Mouse (Mus musculus) limb, embryonic 11.5 days (tissue): Measurements from ENCODE around the gene Pole2. TPM values are rescaled to one million over a fixed set of nuclear protein-coding genes. Genes with fewer than 3 reads are reported as not detected.
"Not testable (repeated sequence)": the region's sequence is repeated elsewhere in the genome, so short reads cannot be mapped to it uniquely, and the experiment has no call there.

Experiments used
- ATAC-seq: fragments of 200-750 bp; cut with Nextera tagmentation; 2 replicates; pipeline ENCODE4 v1.8.0; 2017; ENCODE audit warnings: low read depth; ENCODE audit not compliant: insufficient number of reproducible peaks, low FRiP score, low TSS enrichment
- DNase-seq: peaks from one replicate; pipeline ENCODE4 v3.0.0-alpha.2; 2015; ENCODE audit warnings: low spot score
- H3K27ac ChIP-seq: fragments of 300-500 bp; sonication (generic); replicated peaks from 2 replicates; pipeline ENCODE4 v1.5.1; 2014; ENCODE audit warnings: low read depth, mild to moderate bottlenecking, low read length
- H3K27me3 ChIP-seq: fragments of 300-500 bp; sonication (generic); 2 replicates; pipeline ENCODE4 v1.6.1; 2014; ENCODE audit warnings: mild to moderate bottlenecking, low read length, mixed read lengths; ENCODE audit not compliant: control insufficient read depth, insufficient read depth
- H3K36me3 ChIP-seq: fragments of 300-500 bp; sonication (generic); 2 replicates; pipeline ENCODE4 v1.6.1; 2014; ENCODE audit warnings: mild to moderate bottlenecking, low read length, moderate library complexity, mixed read lengths; ENCODE audit not compliant: control insufficient read depth, insufficient read depth
- H3K4me1 ChIP-seq: fragments of 300-500 bp; sonication (generic); 2 replicates; pipeline ENCODE4 v1.6.1; 2014; ENCODE audit warnings: low read length, mixed read lengths; ENCODE audit not compliant: control insufficient read depth, insufficient read depth
- H3K4me2 ChIP-seq: fragments of 300-500 bp; sonication (generic); 2 replicates; pipeline ENCODE4 v1.6.1; 2014; ENCODE audit warnings: low read depth, mild to moderate bottlenecking, moderate library complexity; ENCODE audit not compliant: severe bottlenecking
- H3K4me3 ChIP-seq: fragments of 300-500 bp; sonication (generic); 2 replicates; pipeline ENCODE4 v1.5.1; 2014; ENCODE audit warnings: low read depth, low read length
- H3K9ac ChIP-seq: fragments of 300-500 bp; sonication (generic); 2 replicates; pipeline ENCODE4 v1.6.1; 2014; ENCODE audit warnings: mild to moderate bottlenecking, low read length
- H3K9me3 ChIP-seq: fragments of 300-500 bp; sonication (generic); 2 replicates; pipeline ENCODE4 v1.6.1; 2016; ENCODE audit warnings: low read length; ENCODE audit not compliant: control insufficient read depth
- WGBS: fragments of 180-500 bp; shearing (Covaris S2); extraction: QIAGEN DNeasy Blood & Tissue Kit; methylation state at CpG from one replicate; pipeline ENCODE4 v1.1.7; 2014; 5-methylcytosine and 5-hydroxymethylcytosine counted together
- polyA plus RNA-seq: library from polyadenylated mRNA; unstranded; fragments of >200 nt; fragmentation: Nextera tagmentation; extraction: Ambion mirVana; gene quantifications from 2 replicates; pipeline ENCODE4 v1.2.1, GENCODE M21; 2014

The Pole2 gene
- polyA plus RNA-seq, 1 experiment from 2014 or later, result 32.7 TPM

DNA sequence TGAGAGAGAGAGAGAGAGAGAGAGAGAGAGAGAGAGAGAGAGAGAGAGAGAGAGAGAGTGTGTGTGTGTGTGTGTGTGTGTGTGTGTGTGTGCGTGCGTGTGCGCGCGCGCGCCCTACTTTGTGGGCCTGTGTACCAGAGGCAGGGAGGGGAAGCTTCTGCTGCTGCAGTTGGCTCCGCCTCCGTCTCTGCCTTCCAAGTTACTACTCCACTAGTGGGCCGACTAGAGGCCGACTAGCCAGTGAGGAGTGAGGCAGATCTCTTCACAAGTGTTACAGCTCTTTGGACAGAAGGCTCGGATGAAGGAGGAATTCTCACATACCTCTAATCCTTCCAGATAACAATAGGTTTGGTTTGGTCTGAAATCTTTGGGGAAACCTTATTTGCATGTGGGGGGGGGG lies 48.6 kb downstream of the Pole2 start:
- Histone ChIP-seq H3K36me3 (0 out of 2 replicates have a peak, but pooled peaks cover 3% of the 10 kb centered on the region), H3K9ac (no peak overlapping the region), H3K9me3 (no peaks in the 10 kb centered on the region), H3K4me2 (no peak overlapping the region), H3K4me3 (no peak overlapping the region), H3K27ac (no peak overlapping the region), H3K27me3 (no peaks in the 10 kb centered on the region), H3K4me1 (no peaks in the 10 kb centered on the region)
- WGBS, result 71% methylated on average over 12 of the region's 12 CpGs
- DNase-seq (no peak), ATAC-seq (no peak)

DNA sequence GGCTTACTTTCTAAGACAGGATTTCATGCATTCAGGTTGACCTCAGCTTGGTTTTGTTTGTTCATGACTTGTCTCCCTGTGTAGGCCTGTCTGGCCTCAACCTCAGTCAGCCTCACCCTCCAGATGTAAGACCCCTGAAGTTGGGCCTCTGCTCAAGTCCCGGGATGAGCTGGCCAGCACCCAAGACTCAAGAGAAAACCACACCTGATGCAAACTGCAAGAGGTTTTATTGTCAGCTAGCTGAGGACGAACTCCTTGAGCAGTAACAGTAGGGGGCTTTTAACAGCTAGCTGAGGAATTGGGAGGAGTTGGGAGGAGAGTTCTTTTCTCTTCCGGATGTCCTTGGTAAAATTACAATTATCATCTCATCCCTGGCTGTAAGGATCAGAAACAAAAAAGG lies 50.5 kb downstream of the Pole2 start:
- DNase-seq, result no peak
- no peaks in the 10 kb centered on the region for H3K27me3 ChIP-seq
- no peak for ATAC-seq
- 78% methylated on average over 3 of the region's 3 CpGs for WGBS
- no peak overlapping the region for H3K9ac ChIP-seq
- no peak overlapping the region for H3K4me2 ChIP-seq
- H3K36me3 ChIP-seq, result 0 out of 2 replicates have a peak, but pooled peaks cover 3% of the 10 kb centered on the region
- no peaks in the 10 kb centered on the region for H3K4me1 ChIP-seq
- H3K27ac ChIP-seq, result no peak overlapping the region
- no peaks in the 10 kb centered on the region for H3K9me3 ChIP-seq
- H3K4me3 ChIP-seq, result no peak overlapping the region

DNA sequence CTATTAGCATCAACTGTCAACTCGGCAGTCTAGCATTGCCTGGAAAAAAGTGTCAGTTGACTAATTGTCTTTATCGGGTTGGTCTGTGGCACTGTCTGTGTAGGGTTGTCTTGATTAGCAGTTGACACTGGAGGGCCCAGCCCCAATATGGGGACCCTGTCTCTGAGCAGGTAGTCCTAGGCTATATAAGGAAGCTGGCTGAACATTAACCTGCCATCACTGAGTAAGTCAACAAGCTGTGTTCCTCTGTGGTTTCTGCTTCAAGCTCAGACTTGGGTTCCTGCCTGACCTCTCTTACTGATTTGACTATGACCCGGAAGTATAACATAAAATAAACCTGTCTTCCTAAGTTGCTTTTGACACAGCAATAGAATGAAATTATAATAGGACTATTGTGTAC lies 52.0 kb downstream of the Pole2 start:
- H3K4me1 ChIP-seq, result no peaks in the 10 kb centered on the region
- no peak overlapping the region for H3K27ac ChIP-seq
- H3K27me3 ChIP-seq, result no peaks in the 10 kb centered on the region
- no peak overlapping the region for H3K4me3 ChIP-seq
- WGBS, result 91% methylated on average over 3 of the region's 3 CpGs
- no peak overlapping the region for H3K9ac ChIP-seq
- ATAC-seq (no peak), DNase-seq (no peak)
- H3K9me3 ChIP-seq, result no peaks in the 10 kb centered on the region
- H3K4me2 ChIP-seq, result no peak overlapping the region
- H3K36me3 ChIP-seq, result 0 out of 2 replicates have a peak, but pooled peaks cover 3% of the 10 kb centered on the region

DNA sequence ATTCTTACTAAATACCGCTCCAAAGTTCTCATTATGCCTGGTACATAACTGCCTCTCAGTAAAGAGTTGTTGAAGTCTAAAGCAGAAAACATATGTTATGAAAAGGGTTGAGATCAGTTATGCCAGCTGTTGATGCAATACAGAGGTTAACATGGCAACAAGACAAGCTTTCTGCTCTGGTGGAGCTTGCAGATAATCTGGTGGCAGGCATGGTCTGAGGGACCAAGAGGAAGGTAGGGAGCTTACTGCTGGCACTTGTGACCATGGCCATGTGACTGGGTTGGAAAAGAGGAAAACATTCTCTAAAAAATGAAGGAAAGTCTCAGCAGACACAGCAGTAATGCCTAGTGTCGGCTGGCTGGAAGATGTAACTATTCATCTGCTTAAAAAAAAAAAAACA lies 56.7 kb downstream of the Pole2 start:
- Histone ChIP-seq H3K4me3 (no peak overlapping the region), H3K36me3 (0 out of 2 replicates have a peak, but pooled peaks cover 2% of the 10 kb centered on the region), H3K27me3 (no peaks in the 10 kb centered on the region), H3K9me3 (no peaks in the 10 kb centered on the region), H3K4me2 (no peak overlapping the region), H3K9ac (no peak overlapping the region), H3K27ac (no peak overlapping the region), H3K4me1 (no peaks in the 10 kb centered on the region)
- ATAC-seq (no peak), DNase-seq (no peak)
- 94% methylated on average over 2 of the region's 2 CpGs for WGBS

DNA sequence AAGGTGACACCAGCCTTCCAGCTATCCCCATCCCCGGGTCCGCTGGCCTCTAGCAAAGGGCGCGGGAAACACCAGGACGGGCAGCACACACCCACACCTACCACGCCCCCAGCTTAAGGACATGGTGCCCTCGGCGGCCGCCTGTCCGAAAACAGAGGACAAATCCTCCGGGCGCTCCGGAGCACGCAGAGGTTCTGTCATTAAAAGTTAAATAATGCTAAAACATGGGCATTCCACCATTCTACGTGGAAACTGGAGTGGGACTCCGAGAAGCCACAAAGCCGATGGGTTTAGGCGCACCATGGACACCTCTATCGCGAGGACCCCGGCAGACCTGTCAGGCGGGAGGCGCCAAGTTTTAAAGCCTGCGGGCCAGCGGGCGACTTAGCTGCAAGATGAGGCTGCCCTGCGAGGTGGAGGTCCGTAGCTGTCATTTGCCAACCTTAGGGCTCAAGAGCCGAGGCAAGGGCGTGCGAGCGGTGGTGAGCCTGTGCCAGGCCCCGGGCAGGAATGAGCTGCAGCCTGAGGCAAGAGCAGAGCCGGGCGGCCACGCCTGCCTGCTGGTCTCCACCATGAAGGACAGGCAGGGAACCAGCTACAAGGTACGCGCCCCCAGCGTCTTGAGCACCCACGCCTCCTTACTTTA lies 59.4 kb downstream of the Pole2 start, which contains the start of gene Lrr1:
Gene Lrr1 (plus strand): TSS at position 354 of the 646 bp plus-strand sequence.
- Histone ChIP-seq H3K9me3 (no peaks in the 10 kb centered on the region), H3K4me1 (no peaks in the 10 kb centered on the region), H3K36me3 (no peaks in the 10 kb centered on the region), H3K4me3 (peak within 1 kb of the TSS; percentile 86), H3K27ac (peak within 1 kb of the TSS; percentile 49; the same call in 1 of the 2 replicates), H3K9ac (peak within 1 kb of the TSS; percentile 68), H3K27me3 (no peaks in the 10 kb centered on the region), H3K4me2 (peak within 1 kb of the TSS; percentile 90)
- ATAC-seq, result peak; percentile 94
- DNase-seq, result peak; percentile 90
- under 1% methylated on average over 40 of the region's 40 CpGs for WGBS

DNA sequence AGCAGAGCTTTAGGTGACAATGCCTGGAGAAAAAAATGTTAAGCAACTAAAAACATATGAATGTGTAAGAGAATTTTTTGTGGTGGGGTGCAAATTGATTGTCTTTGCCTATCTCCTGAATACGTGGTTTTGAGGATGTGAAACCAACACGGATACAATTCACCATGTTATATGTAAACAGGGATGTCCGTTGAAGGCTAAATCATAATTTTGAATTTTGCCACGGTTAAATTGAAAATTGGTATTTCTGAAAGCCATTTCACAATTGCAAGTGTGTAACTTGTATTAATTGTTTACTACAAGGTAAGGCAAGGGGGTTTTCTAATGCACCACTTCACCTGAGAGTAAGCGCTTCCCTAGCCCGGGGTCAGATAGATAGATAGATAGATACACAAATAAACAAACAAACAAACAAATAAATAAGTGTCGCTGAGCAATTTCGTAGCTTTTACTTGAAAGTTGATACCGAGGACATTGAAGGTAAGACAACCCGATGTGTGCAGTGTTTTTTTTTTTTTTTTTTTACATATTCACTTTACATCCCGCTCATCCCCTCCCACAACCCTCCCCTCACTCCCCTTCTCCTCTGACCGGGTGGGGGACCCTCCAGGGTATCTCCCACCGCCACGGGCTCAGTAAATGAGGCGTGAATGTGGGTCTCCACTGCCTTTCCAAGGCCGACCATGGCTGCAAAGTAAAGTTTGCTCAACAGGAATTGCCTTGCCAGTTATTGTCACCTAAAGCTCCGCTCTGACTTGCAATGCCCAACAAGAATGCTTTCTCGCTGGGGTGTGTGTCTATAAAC lies 60.1 kb downstream of the Pole2 start:
- ATAC-seq (peak; percentile 37), DNase-seq (no peak)
- no peaks in the 10 kb centered on the region for H3K27me3 ChIP-seq
- no peak overlapping the region; the same call in 1 of the 2 replicates for H3K27ac ChIP-seq
- H3K4me3 ChIP-seq, result peak overlapping the region; percentile 86
- 9% methylated on average over 18 of the region's 18 CpGs for WGBS
- no peaks in the 10 kb centered on the region for H3K4me1 ChIP-seq
- no peaks in the 10 kb centered on the region for H3K36me3 ChIP-seq
- peak overlapping the region; percentile 68 for H3K9ac ChIP-seq
- H3K4me2 ChIP-seq, result peak overlapping the region; percentile 90
- no peaks in the 10 kb centered on the region for H3K9me3 ChIP-seq

DNA sequence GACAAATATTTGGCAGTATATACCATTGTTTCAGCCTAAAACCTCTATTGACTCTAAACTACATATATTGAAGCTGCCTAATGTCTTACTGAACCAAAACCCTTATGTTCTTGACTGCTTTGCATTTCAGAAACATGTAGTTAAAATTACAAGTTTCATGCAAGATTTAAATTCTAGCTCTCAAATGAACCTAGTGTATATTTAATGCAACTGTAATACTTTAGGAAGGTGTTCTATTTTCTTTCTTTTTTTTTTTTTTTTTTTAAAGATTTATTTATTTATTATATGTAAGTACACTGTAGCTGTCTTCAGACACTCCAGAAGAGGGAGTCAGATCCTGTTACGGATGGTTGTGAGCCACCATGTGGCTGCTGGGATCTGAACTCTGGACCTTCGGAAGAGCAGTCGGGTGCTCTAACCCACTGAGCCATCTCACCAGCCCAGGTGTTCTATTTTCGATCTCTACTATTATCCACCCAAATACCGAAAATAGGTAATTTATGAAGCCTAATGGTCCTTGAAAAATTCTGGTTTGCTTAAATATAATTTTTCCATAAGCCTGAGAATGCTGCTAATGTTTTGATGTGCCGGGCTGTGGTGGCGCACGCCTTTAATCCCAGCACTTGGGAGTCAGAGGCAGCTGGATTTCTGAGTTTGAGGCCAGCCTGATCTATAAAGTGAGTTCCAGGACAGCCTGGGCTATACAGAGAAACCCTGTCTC lies 61.0 kb downstream of the Pole2 start:
- not testable (repeated sequence) for DNase-seq, H3K4me1 ChIP-seq, H3K4me3 ChIP-seq, H3K9me3 ChIP-seq, H3K9ac ChIP-seq, H3K27me3 ChIP-seq, H3K27ac ChIP-seq, H3K36me3 ChIP-seq, H3K4me2 ChIP-seq, ATAC-seq
- WGBS, result 69% methylated on average over 8 of the region's 8 CpGs

DNA sequence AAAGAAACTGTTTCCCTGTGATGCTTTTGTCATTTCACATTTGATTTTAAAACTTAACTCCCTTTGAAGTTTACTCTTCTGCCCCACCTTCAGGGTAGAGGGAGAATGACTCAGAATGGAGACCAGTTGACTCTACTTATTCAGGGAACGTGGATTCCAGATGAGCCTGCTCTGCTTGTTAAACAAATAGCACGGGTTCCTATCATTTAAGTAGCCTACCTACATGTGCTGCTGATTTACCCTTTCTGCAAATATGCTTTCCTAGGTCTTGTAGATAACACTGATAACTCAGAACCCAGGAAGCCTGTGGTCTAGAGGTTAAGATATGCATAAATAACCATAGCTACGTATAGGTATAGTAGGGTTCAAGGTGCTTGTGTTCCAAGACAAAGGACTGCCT lies 63.1 kb downstream of the Pole2 start:
- DNase-seq, result no peak
- no peak overlapping the region for H3K4me3 ChIP-seq
- WGBS, result 58% methylated on average over 3 of the region's 3 CpGs
- H3K9ac ChIP-seq, result no peak overlapping the region
- H3K4me2 ChIP-seq, result no peak overlapping the region
- ATAC-seq, result no peak
- no peaks in the 10 kb centered on the region for H3K36me3 ChIP-seq
- H3K9me3 ChIP-seq, result no peaks in the 10 kb centered on the region
- no peaks in the 10 kb centered on the region for H3K27me3 ChIP-seq
- H3K4me1 ChIP-seq, result no peaks in the 10 kb centered on the region
- H3K27ac ChIP-seq, result no peak overlapping the region
